Mouse (Mus musculus) bone marrow, adult 2 months (tissue): ENCODE measurements around the gene Slc6a1.

Experiments used
- CTCF ChIP-seq: fragments of 200-500 bp; IDR thresholded peaks from 2 replicates; pipeline ENCODE4 v1.5.1; 2011; ENCODE audit warnings: low read length, control low read depth; ENCODE audit not compliant: control insufficient read depth, insufficient read depth
- POLR2A ChIP-seq: fragments of 200-500 bp; IDR thresholded peaks from 2 replicates; pipeline ENCODE4 v1.6.1; 2011; ENCODE audit warnings: low read depth, mild to moderate bottlenecking, control low read depth, low read length, borderline replicate concordance; ENCODE audit not compliant: control insufficient read depth

DNA sequence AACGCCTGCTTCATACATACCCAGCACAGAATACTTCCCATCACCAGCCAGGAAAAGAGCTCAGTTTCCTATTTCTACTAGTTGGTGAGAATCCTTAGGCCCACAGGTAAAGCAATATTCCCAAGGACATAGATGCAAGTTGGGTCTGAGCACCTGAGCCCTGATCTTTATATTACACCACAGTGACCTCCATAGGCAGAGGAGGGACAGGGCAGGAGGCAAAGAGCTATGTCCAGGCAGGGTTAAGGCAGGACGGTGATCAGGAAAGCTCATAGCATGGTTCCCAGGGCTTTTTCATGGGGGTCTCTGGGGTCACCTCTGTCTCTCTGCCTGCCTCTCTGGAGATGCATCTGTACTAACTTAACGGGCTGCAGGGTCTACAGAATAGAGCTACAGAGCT lies 40.5 kb downstream of the Slc6a1 start:
- no peak for TF ChIP-seq CTCF
- no peak for TF ChIP-seq POLR2A
